Mouse (Mus musculus) cerebellum, adult 2 months (tissue): Measurements from ENCODE around the gene Abcc2. TPM values are rescaled to one million over a fixed set of nuclear protein-coding genes. Genes with fewer than 3 reads are reported as not detected.

Experiments
- DNase-seq, 2 experiments: peaks; one replicate each; pipeline ENCODE4 v3.0.0; 2021
- H3K27ac ChIP-seq: fragments of 200-500 bp; 2 replicates; pipeline ENCODE4 v1.5.1; 2012; ENCODE audit warnings: low read length, control low read depth, inconsistent platforms; ENCODE audit not compliant: insufficient read depth
- H3K27me3 ChIP-seq: fragments of 200-500 bp; 2 replicates; pipeline ENCODE4 v1.6.1; 2012; ENCODE audit warnings: inconsistent platforms, mild to moderate bottlenecking, low read length, moderate library complexity; ENCODE audit not compliant: control insufficient read depth, insufficient read depth
- H3K4me1 ChIP-seq: fragments of 200-500 bp; 2 replicates; pipeline ENCODE4 v1.6.1; 2011; ENCODE audit warnings: low read length; ENCODE audit not compliant: control insufficient read depth, insufficient read depth
- H3K4me3 ChIP-seq: fragments of 200-500 bp; replicated peaks from 2 replicates; pipeline ENCODE3; 2011; ENCODE audit warnings: mild to moderate bottlenecking, low read depth, low read length, control low read depth; ENCODE audit not compliant: insufficient read depth
- CTCF ChIP-seq: fragments of 200-500 bp; IDR thresholded peaks from 2 replicates; pipeline ENCODE4 v1.5.1; 2011; ENCODE audit warnings: low read depth, mild to moderate bottlenecking, control low read depth, low read length, moderate library complexity, borderline replicate concordance; ENCODE audit not compliant: insufficient read depth
- POLR2A ChIP-seq: fragments of 200-500 bp; IDR thresholded peaks from 2 replicates; pipeline ENCODE4 v1.6.1; 2011; ENCODE audit warnings: low read length, control low read depth, borderline replicate concordance; ENCODE audit not compliant: insufficient read depth
- WGBS: fragments of 180-500 bp; shearing (Covaris S2); methylation state at CpG from one replicate; pipeline ENCODE4 v1.1.7; 2018; 5-methylcytosine and 5-hydroxymethylcytosine counted together
- polyA plus RNA-seq: library from polyadenylated mRNA; depleted of rRNA; stranded (reverse); fragments of >200 nt; gene quantifications from 2 replicates; pipeline ENCODE4 v1.2.3, GENCODE M21; 2012

Gene Abcc2
- polyA plus RNA-seq, 1 experiment: 0.05 TPM

GRCm38 (mm10) chr19:43754237-43754636 lies 27.8 kb upstream of the Abcc2 start:
- TF ChIP-seq CTCF: no peak
- no peak for TF ChIP-seq POLR2A
- Histone ChIP-seq H3K4me1 (no peaks in the 10 kb centered on the region), H3K4me3 (no peak overlapping the region), H3K27me3 (no peaks in the 10 kb centered on the region), H3K27ac (no peak overlapping the region)
- DNase-seq: no peak
- 83% methylated on average over 2 of the region's 2 CpGs for WGBS

GRCm38 (mm10) chr19:43754872-43755271 lies 27.1 kb upstream of the Abcc2 start:
- Histone ChIP-seq H3K4me1 (no peaks in the 10 kb centered on the region), H3K27ac (no peak overlapping the region), H3K4me3 (no peak overlapping the region), H3K27me3 (no peaks in the 10 kb centered on the region)
- TF ChIP-seq POLR2A (no peak), CTCF (no peak)
- 81% methylated on average over 2 of the region's 2 CpGs for WGBS
- no peak for DNase-seq

- peak; percentile 53; the same call in 1 of the 2 replicates for TF ChIP-seq CTCF
- no peak for TF ChIP-seq POLR2A
- no peaks in the 10 kb centered on the region for H3K27me3 ChIP-seq
- no peak overlapping the region for H3K27ac ChIP-seq
- 20% methylated on average over 6 of the region's 6 CpGs for WGBS
- H3K4me1 ChIP-seq: no peaks in the 10 kb centered on the region
- no peak overlapping the region for H3K4me3 ChIP-seq
- DNase-seq: peak; percentile 51 to 68
These were observed 21.5 kb upstream of the Abcc2 start for GRCm38 (mm10) chr19:43760504-43760903.

GRCm38 (mm10) chr19:43761543-43762256 lies 20.3 kb upstream of the Abcc2 start:
- Histone ChIP-seq H3K4me3 (no peak overlapping the region), H3K27me3 (no peaks in the 10 kb centered on the region), H3K4me1 (no peaks in the 10 kb centered on the region), H3K27ac (no peak overlapping the region)
- TF ChIP-seq CTCF: no peak
- TF ChIP-seq POLR2A: no peak
- no peak for DNase-seq

- Histone ChIP-seq H3K27ac (no peak overlapping the region), H3K4me1 (no peaks in the 10 kb centered on the region), H3K4me3 (no peak overlapping the region), H3K27me3 (no peaks in the 10 kb centered on the region)
- no peak for DNase-seq
- WGBS: 76% methylated on average over 2 of the region's 2 CpGs
- no peak for TF ChIP-seq POLR2A
- TF ChIP-seq CTCF: no peak
These were observed 19.6 kb upstream of the Abcc2 start for GRCm38 (mm10) chr19:43762410-43762809.

GRCm38 (mm10) chr19:43766451-43766850 lies 15.5 kb upstream of the Abcc2 start:
- no peaks in the 10 kb centered on the region for H3K4me1 ChIP-seq
- no peak overlapping the region for H3K27ac ChIP-seq
- no peak for DNase-seq
- 89% methylated on average over 5 of the region's 5 CpGs for WGBS
- no peaks in the 10 kb centered on the region for H3K27me3 ChIP-seq
- no peak for TF ChIP-seq POLR2A
- TF ChIP-seq CTCF: no peak
- no peak overlapping the region for H3K4me3 ChIP-seq

- no peak overlapping the region for H3K4me3 ChIP-seq
- no peak overlapping the region for H3K27ac ChIP-seq
- TF ChIP-seq CTCF: no peak
- TF ChIP-seq POLR2A: no peak
- no peak for DNase-seq
- no peaks in the 10 kb centered on the region for H3K4me1 ChIP-seq
- 82% methylated on average over 9 of the region's 9 CpGs for WGBS
- H3K27me3 ChIP-seq: no peaks in the 10 kb centered on the region
These were observed 14.3 kb upstream of the Abcc2 start for GRCm38 (mm10) chr19:43767549-43768322.
